Comparison of ENCODE assay signal across 8 mouse cellular contexts in the genomic region with DNA sequence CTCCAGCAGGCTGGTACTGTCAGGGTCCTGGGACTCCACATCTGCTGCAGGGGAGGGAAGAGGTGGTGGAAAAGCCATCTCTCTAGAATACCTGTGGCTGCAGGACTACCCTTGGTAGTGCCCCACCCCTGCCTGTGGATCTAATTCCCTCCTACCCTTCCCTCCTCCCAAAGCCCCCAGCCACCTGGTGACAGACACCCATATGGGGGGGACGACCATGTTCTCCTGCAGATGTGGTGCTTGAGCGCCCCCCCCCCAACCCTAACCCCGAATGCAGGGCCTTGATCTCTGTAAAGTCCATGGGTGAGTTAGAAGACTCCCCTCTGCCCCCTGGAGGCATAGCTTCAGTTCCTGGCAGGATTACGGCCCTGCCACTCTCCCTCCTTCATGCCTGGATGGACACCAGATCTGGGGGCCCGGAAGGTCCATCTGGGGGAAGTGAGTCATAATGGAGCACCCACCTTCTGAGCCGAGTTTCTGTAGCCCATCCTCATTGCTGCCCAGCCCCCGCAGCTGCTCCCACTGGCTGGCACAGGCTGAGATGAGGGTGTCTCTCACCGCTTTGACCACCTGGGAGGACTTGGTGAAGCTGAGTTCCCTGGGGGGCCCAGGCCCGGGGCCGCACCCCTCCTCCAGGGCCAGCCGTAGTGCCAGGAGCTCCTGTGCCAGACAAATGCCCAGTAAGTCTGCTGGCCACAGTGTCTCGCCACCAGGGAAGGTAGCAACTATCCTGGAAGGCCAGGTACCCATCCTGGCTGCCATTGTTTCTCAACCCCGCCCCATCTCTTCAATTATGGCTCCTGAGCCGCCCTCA. TPM values are rescaled to one million over a fixed set of nuclear protein-coding genes. Genes with fewer than 3 reads are reported as not detected.
DNase-seq lines count a peak whose midpoint lies in the region; ATAC-seq lines count a peak whose summit lies in the region.

No protein-coding gene starts in this region.

- peaks cover 79% of the 10 kb centered on the region for H3K4me1 ChIP-seq in embryonic facial prominence, embryonic 10.5 days
- H3K4me1 ChIP-seq in neural tube, embryonic 13.5 days (replicated peaks): peaks cover 62% of the 10 kb centered on the region

- H3K36me3 ChIP-seq in embryonic facial prominence, embryonic 10.5 days (replicated peaks): no peaks in the 10 kb centered on the region
- no peaks in the 10 kb centered on the region for H3K36me3 ChIP-seq in neural tube, embryonic 13.5 days

- H3K9me3 ChIP-seq in embryonic facial prominence, embryonic 10.5 days: no peaks in the 10 kb centered on the region
- no peaks in the 10 kb centered on the region for H3K9me3 ChIP-seq in neural tube, embryonic 13.5 days

- ATAC-seq in neural tube, embryonic 13.5 days (ENCODE audit: low read depth): no peak
- no peak for ATAC-seq in activated CD4-positive, CD25-positive, alpha-beta regulatory T cell, adult 4 months

- peak overlapping the region; percentile 54 for H3K27ac ChIP-seq in embryonic facial prominence, embryonic 10.5 days (replicated peaks)
- H3K27ac ChIP-seq in neural tube, embryonic 13.5 days (replicated peaks): no peak overlapping the region

- 18% methylated on average over 14 of the region's 14 CpGs for WGBS in embryonic facial prominence, embryonic 10.5 days
- WGBS in neural tube, embryonic 13.5 days: 24% methylated on average over 14 of the region's 14 CpGs

- H3K4me2 ChIP-seq in neural tube, embryonic 13.5 days: peak overlapping the region; percentile 52

- H3K4me3 ChIP-seq in embryonic facial prominence, embryonic 10.5 days: peak overlapping the region; percentile 44
- no peak overlapping the region for H3K4me3 ChIP-seq in neural tube, embryonic 13.5 days

- peak; percentile 42 for DNase-seq in kidney, adult 11 months
- no peak for DNase-seq in kidney, postnatal 14 days
- DNase-seq in embryonic facial prominence, embryonic 10.5 days (ENCODE audit: low spot score): no peak
- DNase-seq in kidney, adult 9 months: peak; percentile 61
- no peak for DNase-seq in ovary, postnatal 10 days (ENCODE audit: low spot score)
- no peak for DNase-seq in adrenal gland, postnatal 25 days

- peaks cover 73% of the 10 kb centered on the region for H3K27me3 ChIP-seq in embryonic facial prominence, embryonic 10.5 days (replicated peaks; ENCODE audit: low read depth, poor library complexity, severe bottlenecking)
- H3K27me3 ChIP-seq in neural tube, embryonic 13.5 days: peaks cover 68% of the 10 kb centered on the region

- no peak overlapping the region for H3K9ac ChIP-seq in neural tube, embryonic 13.5 days

RNA-seq across cellular contexts. Expression of gene Trim47, which starts 19.8 kb away (rescaled TPM):
- 4.5 and 4.7 TPM in 2 replicates for polyA plus RNA-seq in embryonic facial prominence, embryonic 10.5 days (2016; fragmentation: Nextera tagmentation; extraction: Ambion mirVana)
- 4.3 and 5.5 TPM in 2 replicates for polyA plus RNA-seq in neural tube, embryonic 13.5 days (2015; fragmentation: Nextera tagmentation; extraction: Ambion mirVana)
- total RNA-seq in adrenal gland, postnatal 25 days (2021): 17.1 and 20.2 TPM in 2 replicates
- not detected for polyA plus RNA-seq in activated CD4-positive, CD25-positive, alpha-beta regulatory T cell, adult 4 months (2017; shearing (Covaris generic))

RNA-seq across cellular contexts. Expression of gene Wbp2, which starts 20.4 kb away (rescaled TPM):
- polyA plus RNA-seq in embryonic facial prominence, embryonic 10.5 days (2016; fragmentation: Nextera tagmentation; extraction: Ambion mirVana): 74.2 and 76.8 TPM in 2 replicates
- polyA plus RNA-seq in neural tube, embryonic 13.5 days (2015; fragmentation: Nextera tagmentation; extraction: Ambion mirVana): 136 and 153 TPM in 2 replicates
- total RNA-seq in adrenal gland, postnatal 25 days (2021): 189 and 195 TPM in 2 replicates
- 100 to 1,000 TPM in 1 of 2 experiments, 10 to 100 TPM in 1; 85.4 to 142 TPM for polyA plus RNA-seq in activated CD4-positive, CD25-positive, alpha-beta regulatory T cell, adult 4 months (2017; shearing (Covaris generic))

RNA-seq across cellular contexts. Expression of gene Trim65, which starts 23.8 kb away (rescaled TPM):
- polyA plus RNA-seq in embryonic facial prominence, embryonic 10.5 days (2016; fragmentation: Nextera tagmentation; extraction: Ambion mirVana): 1.9 and 2.3 TPM in 2 replicates
- polyA plus RNA-seq in neural tube, embryonic 13.5 days (2015; fragmentation: Nextera tagmentation; extraction: Ambion mirVana): 2.7 and 3.7 TPM in 2 replicates
- total RNA-seq in adrenal gland, postnatal 25 days (2021): 12.2 and 12.9 TPM in 2 replicates
- 10 to 100 TPM; 10.7 to 11.9 TPM for polyA plus RNA-seq in activated CD4-positive, CD25-positive, alpha-beta regulatory T cell, adult 4 months (2017; shearing (Covaris generic))

RNA-seq across cellular contexts. Expression of gene Unc13d, which starts 29.4 kb away (rescaled TPM):
- 2.9 TPM in 2 replicates for polyA plus RNA-seq in embryonic facial prominence, embryonic 10.5 days (2016; fragmentation: Nextera tagmentation; extraction: Ambion mirVana)
- 0.70 and 1.3 TPM in 2 replicates for polyA plus RNA-seq in neural tube, embryonic 13.5 days (2015; fragmentation: Nextera tagmentation; extraction: Ambion mirVana)
- 0.24 and 0.79 TPM in 2 replicates for total RNA-seq in adrenal gland, postnatal 25 days (2021)
- polyA plus RNA-seq in activated CD4-positive, CD25-positive, alpha-beta regulatory T cell, adult 4 months (2017; shearing (Covaris generic)): 100 to 1,000 TPM in 1 of 2 experiments, 10 to 100 TPM in 1; 68.6 to 116 TPM

RNA-seq across cellular contexts. Expression of gene Mrpl38, which starts 31.5 kb away (rescaled TPM):
- 108 and 117 TPM in 2 replicates for polyA plus RNA-seq in embryonic facial prominence, embryonic 10.5 days (2016; fragmentation: Nextera tagmentation; extraction: Ambion mirVana)
- polyA plus RNA-seq in neural tube, embryonic 13.5 days (2015; fragmentation: Nextera tagmentation; extraction: Ambion mirVana): 69.1 and 78.3 TPM in 2 replicates
- total RNA-seq in adrenal gland, postnatal 25 days (2021): 86.5 and 103 TPM in 2 replicates
- 10 to 100 TPM; 17.9 to 25.8 TPM for polyA plus RNA-seq in activated CD4-positive, CD25-positive, alpha-beta regulatory T cell, adult 4 months (2017; shearing (Covaris generic))

Comparison
In these comparisons a context has a peak if more than half of its experiments do, and no peak if none do; other contexts are left out.
1. DNase-seq: peak in kidney, adult 11 months (single experiment) and kidney, adult 9 months (single experiment); none in kidney, postnatal 14 days (single experiment), embryonic facial prominence, embryonic 10.5 days (single experiment), ovary, postnatal 10 days (single experiment) and adrenal gland, postnatal 25 days (single experiment).